ENCODE assay signal across 17 mouse cellular contexts in genomic region chr5:103906173-103906572, GRCm38 (mm10).
"Had no signal": no experiment of that assay in that cellular context is flagged by ENCODE, and none has a peak within 500 bp of the region (broad histone marks: within the 10 kb centered on the region; RNA-seq: fewer than 3 reads in every experiment).

No protein-coding gene starts in this region.

- H3K9me3 ChIP-seq: liver, embryonic 13.5 days; liver, embryonic 15.5 days; megakaryocyte, embryonic 14.5 days; midbrain, embryonic 13.5 days; midbrain, embryonic 15.5 days; neural tube, embryonic 12.5 days; stomach, embryonic 15.5 days had no signal

- H3K27ac ChIP-seq: liver, embryonic 13.5 days; liver, embryonic 15.5 days; macrophage; midbrain, embryonic 13.5 days; midbrain, embryonic 15.5 days; neural tube, embryonic 12.5 days; stomach, embryonic 15.5 days; stomach, postnatal 0 days had no signal

- H3K4me3 ChIP-seq: liver, embryonic 13.5 days; liver, embryonic 15.5 days; megakaryocyte, embryonic 14.5 days; midbrain, embryonic 13.5 days; midbrain, embryonic 15.5 days; neural tube, embryonic 12.5 days; stomach, embryonic 15.5 days had no signal

- DNase-seq: liver; liver, embryonic 13.5 days; liver, postnatal 0 days; right cerebral cortex, postnatal 14 days; thymus, adult 2 months; thymus, postnatal 25 days; thymus, postnatal 4 days had no signal

- H3K27me3 ChIP-seq: midbrain, embryonic 13.5 days; midbrain, embryonic 15.5 days; neural tube, embryonic 12.5 days; stomach, embryonic 15.5 days had no signal

- H3K9ac ChIP-seq: liver, embryonic 13.5 days; liver, embryonic 15.5 days; liver, postnatal 0 days; midbrain, embryonic 13.5 days; midbrain, embryonic 15.5 days; neural tube, embryonic 12.5 days; stomach, embryonic 15.5 days had no signal

- H3K4me1 ChIP-seq: neural tube, embryonic 12.5 days; stomach, embryonic 15.5 days had no signal

- H3K4me2 ChIP-seq: liver, embryonic 11.5 days; liver, embryonic 13.5 days; liver, embryonic 15.5 days; midbrain, embryonic 11.5 days; midbrain, embryonic 13.5 days; midbrain, embryonic 15.5 days; neural tube, embryonic 12.5 days; stomach, embryonic 15.5 days had no signal

- H3K36me3 ChIP-seq: liver, embryonic 13.5 days; liver, embryonic 15.5 days; midbrain, embryonic 13.5 days; midbrain, embryonic 15.5 days; neural tube, embryonic 12.5 days; stomach, embryonic 15.5 days had no signal

- ATAC-seq: liver, postnatal 0 days; midbrain, embryonic 13.5 days; midbrain, embryonic 15.5 days had no signal
